Mouse (Mus musculus) kidney, postnatal 36 days (tissue): ENCODE results near the gene Matn1.

Experiments used
- DNase-seq, 2 experiments: peaks; one replicate each; pipeline ENCODE4 v3.0.0; 2021 to 2022; ENCODE audit warnings: mixed read lengths in 2 of 2

The Matn1 gene

DNA sequence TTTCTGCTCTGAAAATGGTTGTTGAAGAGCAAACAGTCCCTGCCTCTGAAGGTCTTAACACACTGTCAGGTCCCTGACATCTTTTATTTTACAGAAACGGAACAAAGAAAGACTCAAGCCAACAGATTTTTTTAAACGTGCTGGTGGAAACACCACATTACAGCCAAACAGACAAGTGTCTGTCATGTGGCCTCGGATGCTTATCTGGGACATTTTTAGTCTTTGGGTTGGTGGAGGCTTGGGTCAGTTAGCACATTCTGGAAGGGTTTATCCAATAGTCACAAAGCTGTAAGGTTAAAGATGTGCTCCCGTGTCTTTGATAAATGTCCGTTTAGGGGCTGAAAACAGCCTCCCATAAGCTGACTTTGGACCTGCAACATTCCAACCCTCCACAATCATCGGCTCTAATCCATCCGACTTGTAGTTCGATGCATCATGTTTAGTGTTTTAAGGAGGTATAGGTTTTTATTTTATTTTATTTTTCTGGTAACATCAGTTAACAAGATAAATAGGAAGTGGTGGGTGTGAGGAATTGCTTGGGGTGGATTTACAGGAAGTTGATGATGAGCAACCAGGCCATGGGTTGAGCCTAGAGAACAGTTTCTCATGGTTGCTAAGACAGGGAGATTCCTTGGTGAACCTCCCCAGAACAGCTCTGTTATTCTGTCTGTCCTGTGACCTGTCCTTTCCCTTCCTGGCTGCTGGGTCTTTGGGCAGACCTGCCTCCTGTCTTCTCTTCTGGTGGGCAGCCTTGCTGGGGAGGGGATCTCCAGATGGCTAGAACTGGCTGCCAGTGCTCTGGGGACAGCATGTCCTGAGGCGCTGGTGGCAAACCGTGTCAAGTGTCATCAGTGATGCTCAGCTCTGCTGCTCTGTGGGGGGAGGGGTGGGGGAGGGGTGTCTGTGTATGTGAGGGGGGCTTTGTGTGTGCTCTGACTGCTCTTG, 25.1 kb upstream of the Matn1 start:
- no peak for DNase-seq

DNA sequence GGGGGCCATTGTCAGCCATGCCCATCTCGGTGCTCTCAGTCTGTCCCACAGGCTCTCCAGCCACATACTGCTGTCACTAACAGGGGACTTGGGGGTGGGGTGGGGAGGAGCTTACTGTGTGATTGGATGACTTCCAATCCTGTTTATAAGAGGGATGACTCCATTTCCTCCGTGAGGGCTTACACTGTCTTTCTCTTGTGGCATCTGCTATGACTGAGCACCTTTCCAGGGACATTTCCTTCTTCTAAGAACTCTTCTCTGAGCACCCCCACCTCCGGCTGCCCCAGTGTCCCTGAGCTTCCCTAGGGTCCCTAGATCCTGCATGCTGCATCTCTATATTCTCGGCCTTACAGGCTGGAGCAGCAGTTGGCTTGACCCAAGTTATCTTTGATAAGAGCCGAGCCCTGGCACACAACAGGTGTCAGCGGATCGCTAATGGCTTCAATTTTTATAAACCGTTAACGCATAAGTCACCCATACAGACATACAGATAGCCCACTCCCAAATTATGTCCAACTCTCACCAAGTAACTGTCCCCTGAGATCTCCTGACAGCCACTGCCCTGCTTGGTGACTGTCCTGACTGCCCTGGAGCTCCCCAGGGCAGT, 24.3 kb upstream of the Matn1 start:
- DNase-seq: no peak

DNA sequence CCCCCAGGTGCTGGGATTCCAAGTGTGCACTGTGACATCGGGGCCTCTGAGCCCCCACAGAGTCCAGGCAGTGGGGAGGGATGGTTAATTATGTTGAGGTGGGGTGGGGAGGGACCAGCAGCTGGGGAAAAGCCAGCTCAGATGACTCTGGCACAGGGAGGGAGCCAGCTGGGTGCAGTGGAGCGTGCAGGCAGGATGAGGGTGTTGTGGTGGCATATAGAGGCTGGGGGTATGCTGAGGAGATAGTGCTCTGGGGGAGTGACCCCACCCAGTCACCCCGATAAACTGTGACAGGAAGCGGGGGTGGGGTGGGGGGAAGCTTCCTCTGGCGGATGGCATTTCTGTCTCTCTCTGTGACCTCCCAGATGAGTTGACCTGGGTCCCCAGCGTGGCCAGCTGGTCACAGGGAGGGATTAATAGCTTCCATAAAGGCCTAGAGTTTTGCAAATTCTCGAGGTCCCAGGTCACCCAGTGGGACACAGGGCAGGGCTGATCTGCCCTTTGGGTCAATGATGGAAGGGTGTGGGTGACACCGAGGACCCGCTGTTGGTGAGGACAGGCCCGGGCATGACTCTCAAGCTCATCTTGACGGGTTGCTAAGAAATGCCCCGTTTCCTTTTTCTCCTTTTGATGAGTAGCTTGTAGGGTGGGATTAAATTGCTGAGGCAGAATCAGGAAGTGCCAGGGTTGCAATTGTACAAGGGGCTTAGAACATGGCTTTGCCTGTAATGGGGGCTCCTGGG, 23.1 kb upstream of the Matn1 start:
- DNase-seq: no peak

DNA sequence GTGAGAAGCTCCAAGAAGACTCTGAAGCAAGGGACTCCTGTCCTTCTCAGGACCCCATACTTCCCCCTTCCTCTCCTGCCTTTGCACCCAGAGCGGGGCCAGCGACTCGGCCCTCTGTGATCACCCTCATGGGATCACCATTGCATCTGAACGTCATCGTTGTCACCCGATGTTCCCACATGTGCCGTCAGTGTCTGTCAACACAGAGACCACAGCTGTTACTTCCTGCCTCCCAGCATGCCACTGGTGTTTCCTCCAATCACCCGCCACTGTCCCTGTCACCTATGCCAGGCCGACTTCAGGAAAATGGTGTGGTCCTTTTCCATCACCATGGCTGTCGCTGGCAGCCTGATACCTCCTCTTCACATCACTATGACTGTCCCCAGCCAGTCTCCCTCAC, 22.2 kb upstream of the Matn1 start:
- no peak for DNase-seq

DNA sequence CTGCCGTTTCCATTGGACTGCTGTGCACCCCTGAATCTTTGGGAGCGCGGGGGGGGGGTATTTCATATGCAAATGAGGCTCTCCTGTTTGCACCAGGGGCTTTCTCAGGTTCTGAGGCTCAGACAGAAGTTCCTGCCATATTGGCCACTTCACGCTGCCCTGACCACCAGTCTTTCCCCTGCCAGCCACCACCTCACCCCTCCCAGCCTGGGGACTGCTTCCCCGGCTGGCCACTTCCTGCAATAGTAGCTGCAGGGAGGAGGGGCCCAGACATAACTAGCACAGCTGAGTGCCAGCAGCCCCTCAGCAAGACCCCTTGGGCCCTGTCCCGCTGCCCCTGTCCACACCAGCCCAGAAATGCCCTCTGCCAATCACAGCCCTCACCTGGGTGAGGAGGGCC, 17.9 kb upstream of the Matn1 start:
- no peak for DNase-seq

DNA sequence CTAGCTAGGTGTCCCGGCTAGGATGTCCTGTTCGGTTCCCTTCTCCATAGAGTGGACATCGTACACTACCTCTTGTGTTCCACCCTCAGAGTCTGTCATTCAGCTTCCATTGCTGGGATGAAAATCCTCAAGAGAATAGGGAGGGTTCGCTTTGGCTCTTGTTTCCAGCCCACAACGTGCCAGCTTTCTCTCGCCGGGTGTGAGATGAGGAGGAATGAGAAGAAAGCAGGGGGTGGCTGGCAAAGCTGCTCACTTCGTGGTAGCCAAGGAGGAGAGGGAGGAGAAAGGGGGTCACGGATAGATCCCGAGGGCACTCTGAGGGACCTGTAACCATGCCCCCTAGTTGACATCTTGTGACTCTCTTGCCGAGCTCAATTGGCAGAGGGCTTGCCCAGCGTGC, 16.4 kb upstream of the Matn1 start:
- DNase-seq: no peak

DNA sequence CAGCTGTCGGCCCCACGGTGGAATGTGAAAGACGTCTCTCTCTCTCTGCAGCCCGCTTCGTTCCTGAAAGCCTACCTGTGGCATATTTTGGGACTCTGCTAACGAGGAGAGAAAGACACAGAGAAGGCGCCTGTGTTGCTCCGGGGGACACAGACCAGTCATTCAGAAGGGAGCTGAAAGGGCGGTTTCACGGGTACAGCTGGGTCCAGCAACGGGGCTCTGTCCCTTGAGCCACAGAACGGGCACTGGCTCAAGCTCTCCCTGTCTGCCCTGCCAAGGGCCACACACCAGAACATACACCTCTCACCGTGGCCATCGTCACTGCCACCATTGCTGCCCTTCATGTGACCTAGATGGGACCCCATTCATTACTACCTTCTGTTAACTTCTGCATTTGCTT, 1.5 kb upstream of the Matn1 start:
- no peak for DNase-seq

DNA sequence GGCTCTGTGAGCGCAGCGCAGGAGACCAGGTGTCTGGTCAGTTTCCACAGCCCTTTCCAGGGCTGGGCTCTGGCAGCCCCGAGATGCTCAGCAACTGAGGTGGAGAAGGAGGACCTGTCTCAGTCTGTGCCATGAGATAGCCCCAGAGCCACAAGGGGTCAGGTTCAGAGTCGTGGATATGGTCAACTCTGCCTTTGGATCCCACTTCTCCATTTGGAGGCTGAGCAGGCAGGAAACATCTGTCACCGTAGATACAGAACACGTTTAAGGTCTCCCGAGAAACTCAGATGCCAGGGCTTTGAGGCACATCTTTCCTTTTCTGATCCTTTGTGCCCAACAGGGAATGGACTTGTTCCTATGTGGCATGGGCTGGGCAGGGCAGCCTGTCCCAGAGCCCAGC, 594 bp downstream of the Matn1 start:
- no peak for DNase-seq

DNA sequence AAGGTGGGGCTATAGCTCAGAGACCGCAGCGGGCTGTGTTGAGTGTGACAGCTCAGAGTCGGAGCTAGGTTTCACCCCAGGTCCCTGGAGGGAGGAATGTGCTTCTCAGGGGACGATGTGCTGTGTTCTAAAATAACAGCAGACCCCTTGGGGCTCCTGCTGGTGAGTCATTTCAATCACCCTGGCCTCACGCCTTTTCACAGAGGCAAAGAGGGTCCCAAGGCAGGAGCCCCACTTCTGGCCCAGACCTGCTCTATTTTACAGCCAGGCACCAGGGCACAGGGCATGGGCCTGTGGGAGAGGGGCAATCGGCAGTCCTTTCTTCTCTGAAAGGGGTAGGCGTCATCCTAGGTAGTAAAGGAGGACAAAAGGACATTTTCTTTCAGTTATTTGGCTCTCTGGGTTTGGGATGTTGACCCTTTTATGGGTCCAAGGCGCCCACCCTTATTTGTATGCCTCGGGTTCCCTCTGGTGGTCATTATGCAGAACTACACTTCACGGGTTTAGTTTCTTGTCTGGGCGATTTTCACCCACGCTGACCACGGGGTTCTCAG, 3.0 kb downstream of the Matn1 start:
- peak in 1 of 2 experiments; percentile 26 for DNase-seq

DNA sequence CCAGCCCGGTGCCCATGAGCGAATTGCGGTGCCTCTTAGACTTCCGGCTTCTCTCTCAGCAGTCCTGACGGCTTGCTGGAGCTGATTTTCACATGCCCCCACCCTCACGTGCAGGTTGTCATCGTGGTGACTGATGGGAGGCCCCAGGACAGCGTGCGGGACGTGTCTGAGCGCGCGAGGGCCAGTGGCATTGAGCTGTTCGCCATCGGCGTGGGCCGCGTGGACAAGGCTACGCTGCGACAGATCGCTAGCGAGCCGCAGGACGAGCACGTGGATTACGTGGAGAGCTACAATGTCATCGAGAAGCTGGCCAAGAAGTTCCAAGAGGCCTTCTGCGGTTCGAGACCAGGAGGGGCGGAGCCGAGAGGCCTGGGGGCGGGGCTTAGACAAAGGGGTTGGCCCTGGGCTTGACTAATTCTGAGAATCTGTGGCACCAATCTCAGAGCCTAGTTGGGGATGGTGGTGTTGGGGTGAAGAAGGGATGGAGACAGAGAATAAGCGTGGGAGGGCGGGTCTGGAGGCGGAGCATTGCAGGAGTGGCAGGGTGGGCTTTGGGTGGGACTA, 5.7 kb downstream of the Matn1 start:
- no peak for DNase-seq

DNA sequence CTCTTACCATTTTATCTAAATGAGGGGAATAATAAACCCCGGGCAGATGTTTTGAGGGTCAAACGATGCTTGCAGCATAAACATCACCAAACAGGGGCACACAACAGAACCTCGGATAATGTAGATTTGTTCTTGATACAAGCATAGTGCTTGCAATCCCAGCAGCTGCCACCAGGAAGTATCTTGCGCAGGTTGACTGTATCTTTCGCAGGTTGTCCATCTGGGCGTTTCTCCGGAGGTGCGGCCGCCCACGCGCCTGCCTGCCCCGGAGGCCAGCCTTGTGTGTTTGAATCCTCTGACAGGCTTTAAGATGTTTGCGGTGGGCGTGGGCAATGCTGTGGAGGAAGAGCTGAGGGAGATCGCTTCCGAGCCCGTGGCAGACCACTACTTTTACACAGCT, 8.3 kb downstream of the Matn1 start:
- peak; percentile 14 to 68 for DNase-seq

DNA sequence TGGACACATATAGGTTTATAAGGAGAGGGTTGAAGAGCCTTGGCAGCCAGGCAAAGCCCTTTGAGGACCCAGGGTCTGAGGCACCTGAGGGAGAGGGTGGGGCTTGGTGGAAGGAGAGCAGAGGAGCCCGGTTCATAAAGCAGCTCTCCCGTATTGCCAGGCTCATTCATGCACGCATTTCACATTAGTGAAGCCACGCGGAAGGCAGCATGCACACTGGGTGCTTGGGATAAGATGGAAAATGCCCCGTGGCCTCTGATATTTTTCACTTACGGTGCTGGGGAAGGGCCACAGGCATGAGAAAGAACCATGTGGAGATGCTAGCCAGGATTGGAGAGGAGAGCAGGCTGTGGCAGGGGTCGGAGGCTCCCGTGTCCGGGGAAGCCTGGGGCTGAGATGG, 13.0 kb downstream of the Matn1 start:
- DNase-seq: no peak

DNA sequence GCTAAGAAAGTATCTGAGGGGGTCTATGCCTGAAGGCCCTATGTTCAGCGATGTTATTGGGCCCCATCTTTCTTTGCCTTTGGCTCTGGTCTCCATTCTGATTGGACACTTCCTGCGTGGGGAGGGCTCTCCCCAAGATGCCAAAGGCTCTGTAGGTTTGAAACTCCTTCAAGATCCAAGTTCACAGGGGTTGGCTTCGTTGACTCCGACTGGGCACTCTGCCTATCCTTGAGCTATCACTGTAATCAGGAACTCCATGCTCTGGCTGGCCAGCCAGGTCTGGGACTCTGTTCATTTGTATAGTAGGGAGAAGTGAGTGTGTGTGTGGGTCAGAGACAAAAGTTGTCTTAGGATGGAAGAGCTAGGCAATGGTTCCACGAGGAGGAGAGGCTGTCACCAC, 14.6 kb downstream of the Matn1 start:
- DNase-seq: no peak

DNA sequence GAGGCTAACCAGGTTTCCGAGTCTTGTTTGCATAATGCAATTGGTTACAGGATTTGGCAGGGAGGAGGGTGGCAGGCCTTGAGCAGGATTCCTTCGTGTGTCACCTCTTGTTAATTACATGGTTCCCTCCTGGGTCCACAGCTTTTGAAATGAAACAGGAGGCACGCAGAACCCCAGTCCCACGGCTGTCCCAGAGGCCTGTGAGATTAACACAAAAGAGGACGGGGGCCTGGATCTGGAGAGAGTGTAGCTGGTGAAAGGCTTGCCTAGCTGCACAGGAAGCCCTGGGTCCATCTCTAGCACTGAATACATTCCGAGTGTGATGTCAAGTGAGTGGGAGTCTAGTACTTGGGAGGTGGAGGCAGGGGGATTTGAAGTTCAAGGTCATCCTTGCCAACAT, 15.5 kb downstream of the Matn1 start:
- DNase-seq: no peak

DNA sequence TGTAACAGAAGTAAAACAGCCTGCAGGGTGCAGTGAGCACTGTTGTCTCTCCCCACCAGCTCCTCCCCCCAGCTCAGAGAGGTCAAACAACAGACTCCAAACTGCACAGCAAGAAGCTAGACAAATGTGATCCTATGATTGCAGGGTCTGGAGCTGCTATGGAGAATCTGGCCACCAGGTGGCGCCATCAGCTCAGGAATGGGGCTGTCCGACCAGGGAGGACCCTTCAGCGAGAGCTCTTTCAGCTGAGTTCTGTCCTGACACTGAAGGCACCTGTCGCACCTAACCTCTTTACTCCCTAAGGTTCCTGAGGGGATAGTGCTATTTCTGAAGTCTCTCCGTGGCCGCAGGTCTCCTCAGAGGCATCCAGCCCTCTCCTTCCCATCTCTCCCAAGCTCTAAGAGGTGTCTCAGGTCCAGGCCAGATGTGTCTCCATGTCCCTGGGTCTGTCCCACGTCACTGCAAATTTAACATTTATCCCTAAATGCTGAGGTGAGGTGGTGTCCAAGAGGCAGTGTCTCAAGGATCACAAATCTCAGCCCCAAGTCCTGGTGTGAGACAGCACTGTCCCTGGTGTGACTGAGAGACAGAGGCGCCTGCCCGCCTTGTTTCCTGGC, 16.0 kb downstream of the Matn1 start:
- peak; percentile 57 to 91 for DNase-seq

DNA sequence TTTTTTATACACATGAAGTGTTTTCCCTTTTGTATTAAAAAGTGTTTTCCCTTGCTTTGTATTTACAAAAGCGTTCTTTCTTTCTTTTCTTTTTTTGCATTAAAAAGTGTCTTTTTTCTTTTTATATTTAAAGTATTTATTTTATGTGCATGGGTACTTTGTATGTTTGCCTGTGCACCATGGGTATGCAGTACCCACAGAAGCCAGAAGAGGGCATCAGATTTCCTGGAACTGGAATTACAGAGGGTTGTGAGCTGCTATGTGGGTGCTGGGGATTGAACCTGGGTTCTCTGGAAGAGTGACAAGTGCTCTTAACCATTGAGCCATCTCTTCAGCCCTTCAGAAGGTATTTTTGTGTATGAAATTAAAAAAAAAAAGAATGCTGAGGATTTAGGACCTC, 27.1 kb downstream of the Matn1 start:
- no peak for DNase-seq

DNA sequence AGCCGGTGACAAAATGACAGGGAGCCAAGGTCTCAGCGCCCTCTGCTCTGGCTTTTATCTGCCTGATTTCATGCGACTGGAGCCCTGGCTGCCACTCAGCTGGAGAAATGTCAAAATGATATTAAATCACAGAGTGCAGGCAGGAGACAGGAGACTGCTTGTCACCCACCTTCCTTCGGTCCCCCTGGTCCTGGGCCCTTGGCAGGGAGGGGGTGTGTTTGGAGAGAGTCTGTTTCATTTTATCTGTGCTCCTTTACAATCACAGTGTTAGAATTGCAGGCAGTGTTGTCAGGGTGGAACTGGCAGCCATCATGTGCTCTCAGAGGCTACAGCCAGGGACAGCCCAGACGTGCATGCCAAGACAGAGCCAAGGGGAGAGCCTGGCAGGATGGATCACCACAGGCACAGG, 28.2 kb downstream of the Matn1 start:
- no peak for DNase-seq

DNA sequence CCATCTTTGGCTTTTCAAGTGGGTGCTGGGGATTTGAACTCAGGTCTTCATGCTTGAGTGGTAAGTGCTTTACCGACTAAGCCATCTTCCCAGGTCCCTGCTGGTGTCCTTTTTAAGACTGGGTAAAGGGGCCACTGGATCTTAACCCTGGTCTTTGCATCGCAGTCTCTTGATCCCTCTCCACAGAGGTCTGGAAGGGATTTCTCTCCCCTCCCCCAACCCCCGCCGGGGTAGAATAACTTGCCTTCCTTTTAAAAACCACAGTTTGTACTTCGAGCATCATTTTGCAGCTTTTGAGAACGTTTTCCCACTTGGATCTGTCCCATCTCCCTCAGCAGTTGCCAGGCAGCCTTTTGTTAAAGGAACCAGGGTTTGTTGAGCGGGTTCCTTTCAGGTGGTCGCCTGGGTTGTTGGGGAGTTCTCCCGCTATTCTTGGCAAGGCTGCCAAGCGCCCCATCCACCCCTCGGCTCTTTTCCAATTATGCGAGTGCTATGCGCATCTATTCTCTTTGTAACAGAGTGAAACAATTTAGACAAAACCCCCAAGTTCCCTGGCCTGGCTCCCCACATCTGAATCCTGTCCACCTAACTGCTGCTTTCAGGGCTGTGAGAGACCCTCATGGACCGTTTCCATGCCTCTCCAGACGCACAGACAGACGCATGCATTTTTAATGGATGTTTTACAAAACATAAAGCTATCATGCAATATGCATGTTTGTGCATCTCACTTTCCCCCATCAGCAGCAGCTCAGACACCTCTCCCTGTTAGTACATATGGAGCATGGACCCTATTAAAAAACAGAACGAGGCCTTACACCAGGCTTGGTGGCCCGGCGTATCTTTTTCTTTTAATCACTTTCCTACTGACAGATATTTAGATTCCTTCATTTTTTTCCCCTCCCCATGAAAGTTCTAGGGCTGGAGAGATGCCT, 29.4 kb downstream of the Matn1 start:
- no peak for DNase-seq

DNA sequence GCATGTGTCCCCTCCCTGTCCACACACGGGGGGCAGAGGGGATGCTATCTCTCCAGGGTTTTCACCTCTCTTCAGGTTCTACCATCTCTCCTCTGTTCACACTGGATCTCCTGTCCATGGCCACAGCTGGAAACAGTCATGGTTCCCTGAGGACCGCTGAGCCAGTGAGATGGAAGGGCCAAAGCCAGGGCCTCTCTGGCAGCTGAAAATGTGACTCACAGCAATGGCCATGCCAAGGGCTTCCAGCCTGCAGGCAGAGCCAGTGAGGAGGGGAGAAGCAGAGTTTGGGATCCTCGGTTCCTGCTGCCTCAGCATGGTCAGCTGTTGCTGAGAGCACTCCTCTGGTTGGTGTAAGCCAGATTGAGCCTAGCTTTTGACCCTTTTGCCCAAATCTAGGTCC, 34.8 kb downstream of the Matn1 start:
- DNase-seq: no peak

DNA sequence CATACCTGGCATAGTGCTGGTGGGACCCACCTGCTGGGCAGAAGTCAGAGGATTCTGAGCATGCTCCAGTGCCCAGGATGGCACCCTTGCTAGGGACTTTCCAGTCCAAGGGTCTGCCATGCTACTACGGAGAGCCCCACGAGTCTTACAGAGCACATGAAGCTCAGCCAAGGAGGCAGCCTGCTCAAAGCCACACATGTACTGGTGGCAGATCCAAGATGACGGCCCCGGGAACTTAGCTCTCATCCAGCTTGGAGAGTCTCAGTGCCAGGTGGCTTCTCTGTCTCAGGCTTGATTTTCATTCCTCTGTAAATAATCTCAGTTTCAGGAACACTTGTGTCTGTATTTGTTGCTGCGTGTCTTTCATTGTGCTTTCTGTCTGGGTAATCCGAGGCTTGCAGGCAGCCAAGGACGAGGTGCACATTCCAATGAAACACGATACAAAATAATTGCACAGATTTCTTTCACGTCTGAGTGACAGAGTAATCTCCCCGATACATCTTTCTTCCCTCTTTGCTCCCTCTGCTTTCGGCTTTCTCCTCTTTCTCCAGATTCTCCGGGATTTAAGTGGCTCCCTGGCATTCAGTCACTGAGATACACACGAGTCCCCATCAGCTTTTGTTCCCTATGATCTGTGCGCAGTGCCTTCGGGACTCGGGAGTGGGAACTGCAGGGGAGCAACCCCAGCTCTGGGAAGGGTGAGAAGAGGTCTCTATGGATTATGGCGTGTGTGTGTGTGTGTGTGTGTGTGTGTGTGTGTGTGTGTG, 40.4 kb downstream of the Matn1 start:
- DNase-seq: no peak

DNA sequence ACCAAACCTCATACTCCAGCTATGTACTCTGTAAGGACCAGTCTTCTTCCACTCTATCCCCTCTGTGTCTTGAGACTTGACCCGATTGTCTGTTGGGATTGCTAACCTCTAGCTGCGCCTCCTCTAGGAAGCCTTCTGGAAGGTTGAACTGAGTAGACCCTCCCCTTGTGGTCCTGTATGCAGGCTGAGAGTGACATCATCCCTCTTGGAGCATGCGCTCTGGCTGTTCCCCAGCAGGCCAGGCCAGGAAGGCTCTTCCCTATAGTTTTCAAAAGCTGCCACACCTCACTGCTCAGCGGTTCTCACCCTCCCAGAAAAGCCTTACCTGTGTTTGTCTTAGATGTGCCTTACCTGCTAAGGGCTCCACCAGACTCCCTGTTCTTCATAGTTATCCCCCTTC, 42.9 kb downstream of the Matn1 start:
- no peak for DNase-seq
